Mouse (Mus musculus): ENCODE data around the gene Proz.

- no peak for TF ChIP-seq CTCF (IDR thresholded peaks at IDR 0.05; ENCODE audit: low read depth)
- no peak for TF ChIP-seq EP300 (optimal IDR thresholded peaks at IDR 0.05)
Measured at GRCm38 (mm10) chr8:13057351-13057750, 3.4 kb upstream of the Proz start.
